Mouse (Mus musculus) right cerebral cortex, postnatal 25 days (tissue): Measurements from ENCODE around the gene Med25.
A peak's percentile ranks its signal among the peaks of the same experiment; 100 is the strongest.

Source experiments
- DNase-seq: peaks from one replicate; pipeline ENCODE4 v3.0.0; 2022

The Med25 gene

GRCm38 (mm10) chr7:44862434-44862833, 30.1 kb downstream of the Med25 start:
- DNase-seq = no peak

- DNase-seq = no peak
Measured at GRCm38 (mm10) chr7:44861429-44861816, 31.1 kb downstream of the Med25 start.

DNA sequence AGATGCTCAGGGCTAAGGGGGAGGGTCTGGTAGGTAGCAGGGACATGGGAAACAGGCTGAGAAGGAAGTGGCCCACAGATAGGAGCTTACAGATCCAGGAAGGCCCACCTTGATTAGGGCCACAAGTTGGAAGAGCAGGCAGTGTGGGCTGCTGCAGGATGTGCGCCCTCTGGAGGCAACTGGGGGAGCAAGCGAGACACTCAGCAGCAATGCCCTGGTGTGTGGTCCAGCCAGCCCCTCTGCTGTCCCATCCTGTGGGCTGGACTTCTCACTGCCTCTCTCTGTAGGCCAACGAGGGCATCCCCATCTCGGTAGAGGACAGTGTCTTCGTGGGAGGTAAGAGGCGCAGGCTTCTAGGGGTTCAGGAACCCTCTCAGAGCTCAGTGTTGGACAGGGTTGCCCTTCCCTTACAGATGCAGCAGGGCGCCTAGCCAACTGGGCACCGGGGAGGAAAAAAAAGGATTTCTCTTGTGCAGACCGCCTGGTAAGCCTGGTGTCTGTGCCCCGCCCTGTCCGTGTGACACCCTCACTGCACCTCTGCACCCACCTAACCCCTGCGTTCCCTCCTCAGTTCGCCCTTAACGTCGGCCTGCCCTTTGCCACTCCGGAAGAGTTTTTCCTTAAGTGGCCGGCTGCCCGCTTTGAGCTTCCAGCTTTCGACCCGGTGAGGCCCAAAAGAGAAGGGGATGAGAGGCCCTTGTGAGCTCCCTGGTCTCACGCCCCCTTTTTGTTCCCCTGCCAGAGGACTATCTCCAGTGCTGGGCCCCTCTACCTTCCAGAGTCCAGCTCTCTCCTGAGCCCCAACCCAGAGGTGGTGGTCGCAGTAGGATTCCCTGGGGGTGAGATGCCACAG, 31.7 kb downstream of the Med25 start:
- DNase-seq = peak; percentile 65

DNA sequence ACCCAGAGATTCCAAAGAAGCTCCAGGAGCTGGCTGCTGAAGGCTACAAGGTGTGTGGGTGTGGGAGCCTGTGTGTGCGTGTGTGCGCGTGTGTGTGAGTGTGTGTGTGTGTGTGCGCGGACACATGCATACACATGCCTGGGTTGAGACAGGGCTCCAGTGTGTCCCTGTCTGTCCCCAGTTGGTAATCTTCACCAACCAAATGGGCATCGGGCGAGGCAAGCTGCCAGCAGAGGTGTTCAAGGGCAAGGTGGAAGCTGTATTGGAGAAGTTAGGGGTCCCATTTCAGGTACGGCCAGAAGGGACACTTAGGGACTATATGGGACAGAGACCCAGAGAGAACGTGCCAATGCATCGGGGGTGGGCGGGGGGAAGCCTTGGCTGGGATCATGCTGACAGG, 32.6 kb downstream of the Med25 start:
- no peak for DNase-seq

DNA sequence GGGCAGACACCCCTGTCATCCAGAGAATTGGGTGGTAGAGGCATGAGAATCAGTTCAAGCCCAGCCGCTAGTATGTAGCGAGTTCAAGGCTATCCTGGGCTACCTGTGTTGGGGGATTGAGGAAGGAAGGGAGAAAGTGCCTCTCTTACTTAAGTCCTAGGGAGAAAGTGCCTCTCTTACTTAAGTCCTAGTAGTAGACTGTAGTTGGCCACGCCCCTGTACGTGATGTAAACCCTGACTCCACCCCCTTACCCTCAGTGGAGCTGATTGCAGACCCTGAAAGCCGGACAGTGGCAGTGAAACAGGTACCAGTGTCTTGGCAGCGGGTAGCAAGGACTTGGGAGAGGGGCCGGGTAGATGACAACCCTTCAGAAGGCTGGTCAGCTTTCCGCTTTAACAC, 34.6 kb downstream of the Med25 start:
- DNase-seq = no peak

GRCm38 (mm10) chr7:44857042-44857552, 35.4 kb downstream of the Med25 start, which contains the start of gene Pnkp:
TSS of gene Pnkp (plus strand) at chr7:44857139.
- DNase-seq = peak; percentile 92

DNA sequence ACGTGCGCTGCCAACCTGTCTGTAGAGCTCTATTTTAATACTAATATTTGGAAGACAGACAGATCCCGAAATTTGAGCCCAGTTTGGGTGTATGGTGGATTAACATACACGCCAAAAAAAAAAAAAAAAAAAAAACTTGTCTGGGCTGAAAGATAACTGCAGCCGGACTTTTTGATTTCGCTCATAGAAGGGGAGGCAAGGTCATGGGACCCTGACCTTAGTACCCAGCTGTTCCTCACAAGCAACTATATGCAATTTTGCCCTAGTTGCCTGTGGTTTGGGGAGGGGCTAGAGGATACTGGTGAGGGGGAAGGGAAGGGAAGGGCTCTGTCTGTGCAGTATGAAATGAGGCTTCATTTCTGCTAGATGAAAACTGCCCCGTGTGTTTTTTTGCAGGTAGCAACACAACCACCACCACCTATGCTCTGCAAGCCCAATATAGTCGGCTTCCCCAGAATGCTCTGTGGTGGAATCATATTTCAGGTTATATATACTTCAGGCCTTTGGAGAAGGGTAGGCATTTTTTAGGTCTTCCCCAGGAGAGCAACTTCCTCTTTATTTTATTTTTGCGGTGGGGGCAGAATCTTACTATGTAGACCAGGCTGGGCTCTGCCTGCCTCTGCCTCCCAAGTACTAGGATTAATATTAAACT, 36.1 kb downstream of the Med25 start:
- DNase-seq = no peak

DNA sequence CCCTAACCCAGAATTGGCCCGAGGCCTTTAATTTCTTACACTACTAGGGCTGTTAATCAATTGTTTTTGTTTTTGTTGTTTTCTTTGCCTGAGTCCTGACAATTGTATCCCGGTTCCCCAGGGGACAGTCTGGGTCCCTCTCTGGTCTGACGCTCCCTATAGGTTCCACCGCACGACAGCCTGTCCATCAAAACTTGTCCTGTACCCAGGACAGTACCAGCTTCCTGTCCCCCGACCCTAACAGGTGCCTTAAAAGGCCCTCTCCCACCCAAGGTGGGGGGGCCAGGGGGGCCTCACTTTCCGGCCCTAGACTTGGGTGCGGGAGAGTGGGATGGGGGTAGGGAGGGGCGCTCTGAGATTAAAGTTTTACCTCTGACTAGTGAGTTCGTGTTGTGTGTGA, 37.5 kb downstream of the Med25 start:
- DNase-seq = no peak

DNA sequence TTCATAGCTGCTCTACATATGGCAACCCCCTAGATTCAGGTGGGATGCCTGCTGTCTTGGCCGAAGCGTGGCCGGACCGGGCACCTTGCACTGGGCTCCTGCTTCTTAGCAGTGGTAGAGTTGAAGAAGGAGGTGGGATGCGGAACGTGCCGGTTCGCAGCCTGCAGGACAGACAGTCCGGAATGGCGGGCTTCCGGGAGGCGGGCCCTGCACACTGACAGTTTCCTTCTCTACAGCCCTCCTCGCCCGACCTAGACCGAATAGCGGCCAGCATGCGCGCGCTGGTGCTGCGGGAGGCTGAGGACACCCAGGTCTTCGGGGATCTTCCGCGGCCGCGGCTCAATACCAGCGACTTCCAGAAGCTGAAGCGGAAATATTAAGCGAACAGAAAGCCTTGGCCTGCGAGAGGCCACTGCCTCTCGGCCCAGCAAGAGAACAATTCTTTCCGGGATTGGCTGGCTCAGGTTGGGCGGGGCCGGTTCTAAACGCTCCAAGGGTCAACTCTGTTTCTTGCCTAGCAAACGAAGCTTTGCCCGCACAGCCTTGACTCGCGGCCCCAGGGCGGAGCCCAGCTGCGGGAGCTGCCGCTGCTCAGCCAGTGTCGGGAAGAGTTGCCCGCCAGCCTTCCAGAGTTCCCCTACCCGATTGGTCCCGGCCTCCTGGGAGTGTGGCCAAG, 38.0 kb downstream of the Med25 start:
- peak; percentile 77 for DNase-seq

DNA sequence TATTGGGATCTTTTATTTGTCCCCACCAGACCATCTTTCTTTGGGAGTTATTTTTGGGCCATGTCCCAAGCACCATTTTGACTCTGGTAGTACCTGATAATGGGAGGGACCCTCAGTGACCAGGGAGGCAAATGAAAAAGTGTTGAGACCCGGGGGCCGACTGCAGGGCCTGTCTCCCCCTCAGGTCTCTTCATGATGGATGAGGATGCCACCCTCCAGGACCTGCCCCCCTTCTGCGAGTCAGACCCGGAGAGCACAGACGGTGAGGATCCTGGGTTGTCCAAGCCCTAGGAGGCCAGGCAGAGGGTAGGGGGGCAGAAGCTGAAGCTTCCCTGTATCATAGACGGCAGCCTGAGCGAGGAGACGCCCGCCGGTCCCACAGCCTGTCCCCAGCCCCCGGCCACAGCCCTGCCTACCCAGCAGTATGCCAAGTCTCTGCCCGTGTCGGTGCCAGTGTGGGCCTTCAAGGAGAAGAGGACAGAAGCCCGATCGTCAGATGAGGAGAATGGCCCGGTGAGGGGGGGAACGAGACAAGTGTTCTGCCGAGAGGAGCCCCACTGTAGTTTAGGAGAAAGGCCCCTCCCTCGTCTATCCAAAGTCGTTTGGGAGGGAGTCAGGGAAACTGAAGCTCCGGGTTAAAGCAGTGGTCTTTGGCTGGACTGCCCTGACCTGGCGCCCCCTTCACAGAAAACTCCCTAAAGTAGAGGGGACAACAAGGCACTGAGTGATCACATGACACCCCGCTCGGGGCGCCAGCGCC, 38.7 kb downstream of the Med25 start:
- DNase-seq = no peak

DNA sequence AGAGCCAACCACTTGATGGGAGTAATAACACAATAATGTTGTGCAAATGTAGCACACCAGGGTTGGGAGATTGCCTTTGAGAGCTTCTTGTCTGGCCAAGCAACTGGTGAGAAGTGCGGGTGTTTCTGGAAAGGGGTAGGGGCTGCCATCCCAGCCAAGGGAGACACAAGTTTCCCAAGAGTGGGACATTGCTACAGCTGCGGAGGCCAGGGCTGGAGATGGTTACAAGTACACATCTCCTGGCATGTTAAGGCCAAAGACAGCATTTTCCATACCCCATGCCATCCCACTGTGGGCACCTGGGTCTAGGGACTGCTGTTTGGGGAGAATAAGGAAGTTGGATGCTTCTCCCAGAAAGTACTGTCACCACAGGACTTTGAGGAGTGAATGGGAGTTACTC, 39.4 kb downstream of the Med25 start:
- no peak for DNase-seq

GRCm38 (mm10) chr7:44852259-44853027, 40.1 kb downstream of the Med25 start:
- no peak for DNase-seq

DNA sequence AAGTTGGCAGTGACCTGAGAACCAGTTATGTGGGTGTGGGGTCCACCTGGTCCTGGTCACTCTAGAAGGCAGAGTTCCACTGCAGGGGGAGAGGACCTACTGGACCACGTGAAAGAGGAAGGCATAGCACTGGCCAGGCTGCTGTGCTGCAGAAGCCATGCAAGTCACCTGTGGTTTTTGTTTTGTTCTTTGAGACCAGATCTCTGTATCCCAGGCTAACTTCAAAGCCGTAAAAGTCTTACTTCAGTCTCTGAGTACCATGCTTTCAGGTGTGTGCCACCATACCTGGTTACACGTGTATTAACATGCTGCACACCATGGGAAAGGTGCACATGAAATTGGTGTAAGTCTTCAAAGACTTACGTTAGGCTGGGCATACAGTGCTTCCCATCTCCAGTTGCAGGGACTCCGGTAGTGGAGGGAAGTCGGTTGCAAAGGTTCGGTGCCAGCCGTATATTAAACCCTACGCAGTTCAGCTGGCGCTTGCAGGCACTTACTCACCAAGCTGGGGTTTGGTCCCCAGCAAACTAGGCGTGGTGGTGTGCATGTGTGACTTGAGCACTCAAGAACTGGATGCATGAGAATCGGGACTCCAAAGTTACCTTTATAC, 40.8 kb downstream of the Med25 start:
- DNase-seq = no peak

DNA sequence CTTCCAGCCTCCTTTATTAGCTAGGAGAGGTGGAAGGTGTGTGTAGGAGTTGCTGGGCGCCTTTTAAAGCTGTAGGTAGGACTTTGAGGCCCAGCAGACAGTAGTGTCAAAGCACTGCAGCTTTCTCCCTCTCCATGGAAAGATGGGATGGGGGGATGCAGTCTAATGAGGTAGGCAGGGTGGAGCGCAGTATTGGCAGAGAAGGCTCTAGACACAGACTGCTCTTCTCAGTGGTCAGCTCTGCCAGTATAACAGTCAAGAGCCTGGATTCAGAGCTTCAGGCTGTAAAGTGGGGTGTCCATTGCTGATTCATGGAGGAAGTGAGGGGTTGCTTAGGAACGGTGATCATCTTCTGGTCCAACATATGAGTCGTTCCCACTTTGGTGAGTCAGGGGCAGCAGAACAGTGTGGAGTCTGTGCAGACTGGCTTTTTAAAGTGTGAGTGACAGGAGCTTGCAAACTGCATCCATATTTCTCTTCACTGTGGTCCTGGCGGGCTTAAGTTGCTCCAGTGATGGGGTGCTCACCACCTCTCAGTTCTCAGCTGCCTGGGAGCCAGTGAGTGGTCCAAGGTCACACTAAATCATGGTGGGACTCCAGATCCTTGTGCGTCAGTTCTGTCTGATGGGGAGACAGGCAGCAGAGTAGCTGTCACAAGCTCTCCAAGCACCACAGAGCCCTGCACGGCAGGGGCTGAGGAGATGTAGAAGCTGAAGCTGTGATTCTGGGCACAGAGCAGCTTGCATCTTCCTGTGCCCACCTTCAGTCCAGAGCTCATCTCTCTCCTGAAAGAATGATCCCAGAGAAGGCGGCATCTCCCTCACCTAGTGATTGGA, 41.5 kb downstream of the Med25 start:
- DNase-seq = no peak

GRCm38 (mm10) chr7:44850146-44850545, 42.4 kb downstream of the Med25 start:
- peak; percentile 74 for DNase-seq

DNA sequence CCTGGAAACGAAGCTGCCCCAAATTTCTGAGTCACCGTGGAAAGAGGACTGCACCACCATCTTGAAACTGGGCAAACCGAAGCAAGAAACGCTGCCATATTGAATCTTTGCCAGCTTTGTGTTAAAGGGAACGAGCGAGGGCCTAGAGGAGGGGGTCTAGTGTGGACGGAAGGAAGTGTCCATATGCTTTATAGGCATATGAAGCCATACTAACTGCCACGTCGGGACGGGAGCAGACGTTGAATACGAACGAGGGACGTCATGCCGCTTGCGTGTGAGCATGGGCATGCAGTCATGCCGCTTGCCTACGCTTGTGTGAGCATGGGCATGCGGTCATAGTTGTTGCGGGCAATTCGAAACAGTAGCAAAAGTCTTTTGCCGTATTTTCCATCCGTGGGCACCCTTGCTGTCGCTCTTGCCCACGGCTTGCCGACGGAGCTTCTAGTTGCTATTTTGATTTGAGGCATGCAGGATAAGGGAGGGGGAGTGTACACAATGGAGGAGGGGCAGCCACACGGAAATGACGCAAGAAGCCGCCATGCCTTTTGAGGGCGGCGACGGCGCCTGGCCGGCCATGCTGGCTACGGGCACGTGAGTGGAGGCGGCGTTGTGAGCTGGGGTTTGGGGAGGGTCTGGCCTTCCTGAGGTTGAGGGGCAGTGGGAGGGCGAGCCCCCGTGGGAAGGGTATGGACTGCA, 42.9 kb downstream of the Med25 start:
- peak; percentile 92 for DNase-seq

DNA sequence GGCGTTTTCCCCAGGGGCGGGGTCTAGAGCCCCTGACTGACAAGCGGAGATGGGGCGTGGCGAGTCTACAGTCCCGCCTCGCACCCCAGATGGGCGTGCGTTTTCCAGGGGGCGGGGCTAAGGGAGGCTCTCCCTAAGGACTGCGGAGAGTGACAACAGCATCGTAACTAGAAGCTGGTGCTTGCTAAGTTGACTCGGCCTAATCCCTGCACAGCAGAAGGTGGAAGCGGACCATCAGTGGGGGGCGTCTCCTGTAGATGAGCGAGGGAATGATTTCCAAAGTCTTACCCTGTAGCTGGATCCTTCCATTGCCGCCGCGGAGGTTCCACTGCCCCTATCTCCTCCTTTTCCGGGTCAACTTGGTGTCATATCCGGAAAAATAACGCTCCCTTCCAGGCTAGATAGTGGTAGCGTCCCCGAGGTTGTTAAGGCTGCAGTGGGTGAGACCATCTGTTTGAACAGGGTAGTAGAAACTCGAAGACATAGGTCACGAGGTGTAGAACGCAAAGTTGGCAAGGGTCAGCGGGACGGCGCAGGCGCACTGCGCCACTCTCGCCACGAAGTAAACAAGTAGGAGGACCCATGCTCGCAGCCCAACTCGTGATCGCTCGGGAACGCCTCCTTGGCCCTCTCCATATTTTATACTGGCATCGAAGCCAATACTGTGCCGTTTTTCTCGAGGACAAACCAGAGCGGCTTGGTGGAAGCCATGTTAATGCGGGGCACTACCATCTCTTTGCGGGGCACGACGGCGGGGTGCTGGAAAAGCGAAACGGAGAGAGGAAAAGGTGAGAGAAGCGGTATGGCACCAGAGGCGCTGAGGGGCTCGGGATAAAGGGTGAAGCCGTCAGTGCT, 43.7 kb downstream of the Med25 start, which contains the start of the genes Akt1s1 and Tbc1d17:
TSS of gene Akt1s1 (plus strand) at position 431 of the 855 bp plus-strand sequence.
TSS of gene Tbc1d17 (minus strand) at position 519 of the 855 bp plus-strand sequence.
- peak; percentile 99 for DNase-seq

DNA sequence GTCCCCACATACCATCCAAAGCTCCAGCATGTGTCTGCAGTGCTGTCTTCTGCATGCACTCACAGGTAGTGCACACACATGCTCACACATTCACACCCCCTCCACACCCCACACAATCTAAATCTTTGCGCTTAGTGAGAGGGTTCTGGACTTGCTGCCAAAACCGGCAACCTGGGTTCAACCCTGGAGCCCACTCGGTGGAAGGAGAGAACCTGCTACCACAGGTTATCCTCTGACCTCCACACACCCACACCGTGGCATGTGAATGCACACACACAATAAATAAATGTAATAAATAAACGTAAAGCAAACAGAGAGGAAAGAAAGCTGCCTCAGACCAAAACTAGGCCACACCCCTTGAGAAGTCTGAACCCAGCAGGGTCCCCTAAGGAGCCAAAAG, 44.7 kb downstream of the Med25 start:
- no peak for DNase-seq

GRCm38 (mm10) chr7:44846804-44847203, 45.7 kb downstream of the Med25 start:
- no peak for DNase-seq
